Mouse (Mus musculus): ENCODE data around the gene Zic5. TPM values are rescaled to one million over a fixed set of nuclear protein-coding genes. Genes with fewer than 3 reads are reported as not detected.

Gene Zic5
- polyA plus RNA-seq (2015; fragmentation: Nextera tagmentation; extraction: Ambion mirVana): 0.46 and 0.52 TPM in 2 replicates

DNA sequence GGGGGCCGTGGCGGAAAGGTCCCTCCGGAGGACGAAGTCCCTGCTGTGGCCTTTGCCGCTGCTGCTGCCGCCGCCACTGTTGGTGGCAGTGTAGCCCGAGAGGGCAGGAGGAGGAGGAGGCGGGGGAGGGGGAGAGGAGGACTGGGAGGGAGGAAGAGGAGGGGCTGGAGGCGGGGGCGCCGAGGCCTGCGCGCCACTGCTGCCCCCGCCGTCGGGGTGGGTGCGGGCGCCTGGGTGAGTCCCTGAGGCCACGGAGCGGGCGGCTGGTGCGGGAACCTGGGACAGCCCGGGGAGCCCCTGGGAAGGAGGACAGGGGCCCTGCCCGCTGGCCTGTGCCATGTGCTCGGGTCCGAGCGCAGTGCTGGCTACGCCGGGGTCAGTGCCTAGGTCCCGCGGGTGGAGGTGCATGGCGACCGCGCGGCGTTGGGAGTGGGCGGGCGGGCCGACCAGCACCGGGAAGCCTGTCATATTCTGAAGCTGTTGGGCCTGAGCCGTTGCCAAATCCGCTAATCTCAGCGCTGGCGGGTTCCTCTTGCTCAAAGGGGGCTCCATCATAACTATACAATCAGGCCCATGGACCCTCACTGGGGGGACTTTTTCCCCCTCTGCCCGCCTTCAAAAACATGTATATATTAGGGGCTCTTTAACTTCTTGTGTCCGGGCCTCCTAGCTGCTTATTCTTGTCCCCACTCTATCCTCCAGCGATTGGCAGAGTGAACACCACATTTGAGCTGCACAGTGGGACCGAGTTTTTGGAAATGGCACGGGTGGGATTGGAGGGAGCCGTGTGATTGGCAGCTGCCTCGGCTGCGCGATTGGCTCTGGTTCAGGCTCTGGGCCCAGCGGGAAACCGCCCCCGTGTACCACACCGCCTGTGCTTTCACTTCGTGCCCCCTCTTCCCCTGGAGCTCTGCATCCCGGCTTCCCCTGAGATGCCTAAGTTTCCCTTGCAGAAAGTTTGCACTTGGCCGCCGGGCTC is at the start of gene Zic5:
TSS of gene Zic5 (minus strand) at position 915 of the 979 bp plus-strand sequence.
- WGBS: under 1% methylated on average over 43 of the region's 62 CpGs
- peak within 1 kb of the TSS; percentile 33 for H3K9ac ChIP-seq
- H3K4me2 ChIP-seq: peak within 1 kb of the TSS; percentile 96
- H3K4me1 ChIP-seq: peaks cover 36% of the 10 kb centered on the region
- 0 out of 2 replicates have a peak within 1 kb of the TSS, but pooled peaks have one; percentile 33 for H3K27ac ChIP-seq
- H3K27me3 ChIP-seq: peaks cover 89% of the 10 kb centered on the region
- H3K9me3 ChIP-seq: no peaks in the 10 kb centered on the region
- H3K36me3 ChIP-seq: no peaks in the 10 kb centered on the region
- H3K4me3 ChIP-seq: peak within 1 kb of the TSS; percentile 53
- ATAC-seq (ENCODE audit: insufficient number of reproducible peaks, low FRiP score, low TSS enrichment, low read depth): peak; percentile 53; the same call in 1 of the 2 replicates

DNA sequence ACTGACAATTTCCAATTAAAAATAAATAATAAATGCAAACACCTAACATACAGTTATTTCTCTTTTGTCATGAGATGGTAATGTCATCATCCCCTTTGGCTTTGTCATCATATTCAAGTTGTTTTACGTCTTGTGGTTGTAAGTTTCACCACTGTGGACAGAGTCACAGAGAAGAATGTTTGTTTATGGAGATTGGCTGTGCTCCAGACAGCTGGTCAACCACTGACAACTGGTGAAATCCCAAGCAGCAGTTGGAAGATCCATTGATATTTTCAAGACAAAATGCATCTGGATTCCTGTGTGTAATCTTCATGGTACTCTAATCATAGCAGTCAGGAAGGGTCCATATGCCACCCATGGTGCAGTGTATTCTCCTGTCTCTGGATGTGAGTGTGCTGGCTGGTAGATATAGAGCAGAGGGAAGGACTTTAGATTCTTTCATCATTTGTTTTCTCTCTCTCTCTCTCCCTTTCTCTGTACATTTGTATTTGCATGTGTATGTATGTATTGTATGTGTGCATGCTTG is 48.1 kb upstream of the Zic5 start:
- Histone ChIP-seq H3K27ac (no peak overlapping the region), H3K9me3 (no peaks in the 10 kb centered on the region), H3K9ac (no peak overlapping the region), H3K36me3 (no peaks in the 10 kb centered on the region), H3K27me3 (0 out of 2 replicates have a peak, but pooled peaks cover 7% of the 10 kb centered on the region), H3K4me3 (no peak overlapping the region), H3K4me2 (no peak overlapping the region), H3K4me1 (no peaks in the 10 kb centered on the region)
- WGBS: 45% methylated on average over 1 of the region's 1 CpGs
- ATAC-seq (ENCODE audit: insufficient number of reproducible peaks, low FRiP score, low TSS enrichment, low read depth): no peak

DNA sequence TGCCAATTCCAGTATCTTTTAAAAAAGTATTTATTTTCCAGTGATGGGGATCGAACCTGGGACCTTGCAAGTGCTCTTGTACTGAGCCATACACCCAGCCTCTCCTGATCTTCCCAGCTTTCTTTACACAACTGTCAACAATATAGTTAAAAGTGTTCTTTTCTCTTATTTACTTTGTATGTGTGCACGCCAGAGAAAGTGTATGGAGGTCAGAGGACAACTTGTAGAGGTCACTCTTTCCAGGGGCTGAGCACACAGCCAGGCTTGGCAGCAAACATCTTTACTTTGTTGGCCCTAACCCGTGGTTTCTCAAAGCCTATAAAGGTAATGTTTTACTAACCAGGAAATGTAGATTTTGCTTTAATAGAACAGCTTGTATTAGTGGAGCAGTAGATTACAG is 46.0 kb upstream of the Zic5 start:
- Histone ChIP-seq H3K4me3 (no peak overlapping the region), H3K4me2 (no peak overlapping the region), H3K9ac (no peak overlapping the region), H3K4me1 (no peaks in the 10 kb centered on the region), H3K27me3 (0 out of 2 replicates have a peak, but pooled peaks cover 7% of the 10 kb centered on the region), H3K27ac (no peak overlapping the region), H3K36me3 (no peaks in the 10 kb centered on the region), H3K9me3 (no peaks in the 10 kb centered on the region)
- no peak for ATAC-seq (ENCODE audit: insufficient number of reproducible peaks, low FRiP score, low TSS enrichment, low read depth)
- 65% methylated on average over 3 of the region's 3 CpGs for WGBS

DNA sequence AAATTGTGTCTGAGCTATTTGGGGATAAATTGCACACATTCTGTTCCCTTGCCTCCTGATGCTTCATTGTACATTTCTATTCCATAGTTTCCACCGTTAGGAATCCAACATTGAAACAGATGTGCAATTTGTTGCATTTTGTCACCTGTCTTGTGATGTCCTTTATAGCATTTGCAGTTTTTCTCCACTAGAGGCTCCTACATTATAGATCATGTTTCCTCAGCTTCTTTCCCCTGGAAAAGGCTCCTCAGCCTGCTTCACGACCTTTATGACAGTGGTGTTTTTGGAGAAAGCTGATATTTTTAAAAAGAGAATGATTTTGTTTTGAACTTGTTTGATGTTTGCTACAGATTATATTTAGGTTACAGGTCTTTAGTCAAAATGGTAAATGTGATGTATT is 43.6 kb upstream of the Zic5 start:
- Histone ChIP-seq H3K27ac (no peak overlapping the region), H3K4me2 (no peak overlapping the region), H3K4me3 (no peak overlapping the region), H3K36me3 (no peaks in the 10 kb centered on the region), H3K4me1 (no peaks in the 10 kb centered on the region), H3K27me3 (0 out of 2 replicates have a peak, but pooled peaks cover 7% of the 10 kb centered on the region), H3K9me3 (no peaks in the 10 kb centered on the region), H3K9ac (no peak overlapping the region)
- 9% methylated on average over 2 of the region's 2 CpGs for WGBS
- ATAC-seq (ENCODE audit: insufficient number of reproducible peaks, low FRiP score, low TSS enrichment, low read depth): no peak

DNA sequence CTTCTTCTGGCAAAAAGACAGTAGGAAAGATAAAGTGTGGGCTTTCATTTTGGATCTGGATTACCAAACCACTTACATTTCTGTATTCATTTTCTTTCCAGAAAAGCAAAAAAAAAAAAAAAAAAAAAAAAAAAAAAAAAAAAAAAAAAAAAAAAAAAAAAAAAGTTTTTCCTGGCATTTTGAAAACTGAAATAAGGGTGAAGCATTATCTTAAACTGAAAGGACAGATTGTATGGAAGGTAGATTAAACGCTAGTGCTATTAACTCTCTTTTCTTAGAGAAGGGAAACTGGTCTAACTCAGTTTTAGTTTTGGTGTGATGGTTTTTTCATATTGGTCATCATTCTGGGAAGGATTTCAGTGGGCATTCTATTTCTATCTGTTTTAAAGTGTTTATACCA is 26.5 kb upstream of the Zic5 start:
- Histone ChIP-seq H3K27me3 (peaks cover 44% of the 10 kb centered on the region), H3K4me2 (no peak overlapping the region), H3K9me3 (no peaks in the 10 kb centered on the region), H3K4me3 (no peak overlapping the region), H3K9ac (no peak overlapping the region), H3K27ac (no peak overlapping the region), H3K36me3 (no peaks in the 10 kb centered on the region), H3K4me1 (peaks cover 6% of the 10 kb centered on the region)
- ATAC-seq (ENCODE audit: insufficient number of reproducible peaks, low FRiP score, low TSS enrichment, low read depth): no peak
- 64% methylated on average over 1 of the region's 1 CpGs for WGBS

DNA sequence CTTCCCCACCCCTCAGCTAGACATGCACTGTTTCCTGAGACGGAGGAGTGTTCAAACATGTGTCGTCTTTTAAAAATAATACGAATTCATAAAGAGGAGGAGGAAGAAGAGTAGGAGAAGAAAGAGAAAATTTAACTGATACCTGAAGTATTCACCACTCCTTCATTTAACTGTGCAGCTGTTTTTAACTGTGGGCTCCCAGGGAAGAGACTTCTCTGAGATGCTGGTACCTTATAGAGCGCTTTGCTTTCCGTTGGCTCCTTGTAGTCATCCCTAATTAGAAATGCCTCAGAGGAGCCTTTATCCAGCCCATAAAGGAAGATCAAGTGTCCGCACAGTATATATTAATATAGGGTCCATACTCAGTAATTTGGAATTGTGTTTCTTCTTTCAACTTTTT is 26.0 kb upstream of the Zic5 start:
- H3K4me3 ChIP-seq: no peak overlapping the region
- H3K4me2 ChIP-seq: no peak overlapping the region
- no peaks in the 10 kb centered on the region for H3K36me3 ChIP-seq
- H3K9me3 ChIP-seq: no peaks in the 10 kb centered on the region
- H3K27ac ChIP-seq: no peak overlapping the region
- no peak overlapping the region for H3K9ac ChIP-seq
- no peak for ATAC-seq (ENCODE audit: insufficient number of reproducible peaks, low FRiP score, low TSS enrichment, low read depth)
- peaks cover 47% of the 10 kb centered on the region for H3K27me3 ChIP-seq
- peaks cover 6% of the 10 kb centered on the region for H3K4me1 ChIP-seq
- WGBS: 62% methylated on average over 6 of the region's 6 CpGs

DNA sequence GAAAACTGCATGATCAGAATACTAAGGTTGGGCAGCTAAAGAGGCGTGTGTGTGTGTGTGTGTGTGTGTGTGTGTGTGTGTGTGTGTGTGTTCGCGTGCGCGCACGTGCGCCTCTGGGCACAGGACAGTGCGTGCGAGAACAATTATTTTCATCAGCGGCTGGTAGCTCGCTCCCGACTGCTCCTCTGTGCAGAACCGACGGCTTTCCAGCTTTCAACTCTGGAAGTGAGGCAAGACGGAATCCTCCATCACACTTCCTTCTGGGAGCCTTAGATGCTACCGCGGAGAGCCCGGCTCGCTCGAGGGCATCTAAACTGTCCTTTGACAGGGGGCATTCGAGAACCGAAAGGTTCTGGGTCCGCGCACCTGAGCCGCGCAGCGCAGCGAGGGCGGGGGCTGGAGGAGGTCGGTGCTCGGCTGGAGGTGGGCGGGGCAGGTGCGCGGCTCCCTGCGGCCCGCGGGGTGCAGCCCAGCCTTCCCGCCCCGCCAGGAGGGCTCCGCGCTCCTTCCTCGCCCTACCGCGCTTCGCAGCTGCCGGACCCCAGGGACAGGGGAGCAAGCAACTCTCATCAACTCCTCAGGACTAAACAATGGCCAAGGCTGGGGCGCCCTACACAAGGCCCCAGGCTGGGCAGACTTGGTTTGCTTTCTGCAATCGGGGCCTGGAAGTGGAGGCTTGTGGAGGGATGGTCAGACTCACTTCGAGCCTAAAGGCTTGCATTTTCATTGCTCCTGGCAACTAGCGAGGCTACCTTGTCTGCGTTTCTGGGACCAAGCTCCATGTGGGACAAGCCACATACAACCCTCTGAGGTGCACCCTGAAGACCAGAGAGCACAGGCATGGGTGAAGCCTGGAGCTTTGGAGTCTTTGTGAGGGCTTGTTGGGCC is 25.2 kb upstream of the Zic5 start, which contains the start of gene Gm10837:
TSS of gene Gm10837 (plus strand) at position 146 of the 888 bp plus-strand sequence.
- Histone ChIP-seq H3K9me3 (no peaks in the 10 kb centered on the region), H3K27me3 (peaks cover 55% of the 10 kb centered on the region), H3K4me3 (peak within 1 kb of the TSS; percentile 34), H3K4me2 (peak within 1 kb of the TSS; percentile 52), H3K27ac (no peak within 1 kb of the TSS), H3K36me3 (no peaks in the 10 kb centered on the region), H3K9ac (no peak within 1 kb of the TSS), H3K4me1 (peaks cover 6% of the 10 kb centered on the region)
- no peak for ATAC-seq (ENCODE audit: insufficient number of reproducible peaks, low FRiP score, low TSS enrichment, low read depth)
- WGBS: 3% methylated on average over 51 of the region's 51 CpGs

DNA sequence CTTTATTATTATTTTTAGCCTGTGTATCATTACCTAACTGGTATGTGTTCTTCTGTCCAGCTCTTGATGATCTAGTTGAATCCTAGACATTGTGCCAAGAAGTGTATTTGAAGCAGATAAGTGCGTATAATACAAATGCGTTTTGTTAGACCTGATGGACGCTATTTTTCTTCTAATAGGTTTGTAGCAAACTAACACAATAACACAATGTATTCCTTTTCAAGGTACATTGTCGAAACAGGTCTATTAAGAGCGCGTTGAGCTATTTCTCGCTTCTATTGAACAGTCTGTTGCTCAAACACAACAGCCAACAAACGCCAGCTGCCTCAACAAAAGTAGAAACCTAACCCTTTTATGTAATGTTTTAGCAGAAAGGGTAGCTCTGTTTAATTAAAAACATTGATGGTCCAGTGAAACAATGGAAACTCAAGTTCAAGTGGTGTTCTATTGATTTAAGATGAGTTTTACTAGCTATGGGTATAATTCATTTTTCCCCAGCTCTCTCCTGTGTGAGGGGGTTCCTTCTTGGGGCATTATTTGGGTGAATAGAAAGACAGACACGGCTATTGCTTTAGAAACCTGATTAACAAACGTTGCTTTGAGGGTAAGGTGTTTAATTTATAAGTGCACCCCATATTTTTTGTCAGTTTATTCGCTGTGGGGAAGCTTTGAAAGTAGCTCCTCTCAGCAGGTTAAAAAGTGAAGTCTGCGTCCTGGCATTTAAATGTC is 24.4 kb upstream of the Zic5 start:
- 7% methylated on average over 12 of the region's 12 CpGs for WGBS
- no peak for ATAC-seq (ENCODE audit: insufficient number of reproducible peaks, low FRiP score, low TSS enrichment, low read depth)
- Histone ChIP-seq H3K36me3 (no peaks in the 10 kb centered on the region), H3K4me3 (peak overlapping the region; percentile 34; the same call in 1 of the 2 replicates), H3K9me3 (no peaks in the 10 kb centered on the region), H3K9ac (no peak overlapping the region), H3K4me1 (peaks cover 13% of the 10 kb centered on the region), H3K27me3 (peaks cover 63% of the 10 kb centered on the region), H3K27ac (no peak overlapping the region), H3K4me2 (no peak overlapping the region)

DNA sequence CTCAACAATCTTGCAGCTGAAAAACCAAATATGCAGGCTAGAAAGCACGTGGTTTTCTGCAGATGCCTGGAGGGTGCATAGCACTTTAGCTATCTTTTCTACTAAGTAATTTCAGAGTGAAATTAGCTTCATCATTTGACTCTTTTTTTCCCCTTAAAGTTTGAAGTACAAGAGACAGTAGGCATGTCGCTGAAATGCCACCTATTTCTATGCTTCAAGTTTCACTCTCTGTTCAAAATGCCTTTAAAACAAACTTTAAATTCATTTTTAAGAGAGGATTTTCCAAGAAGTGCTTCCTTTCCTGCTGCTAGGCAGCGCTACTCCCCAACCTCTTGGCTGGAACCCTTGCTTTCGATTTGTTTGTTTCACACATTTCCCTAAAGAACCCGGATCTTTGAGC is 23.6 kb upstream of the Zic5 start:
- no peaks in the 10 kb centered on the region for H3K9me3 ChIP-seq
- H3K27me3 ChIP-seq: peaks cover 68% of the 10 kb centered on the region
- peaks cover 13% of the 10 kb centered on the region for H3K4me1 ChIP-seq
- H3K4me3 ChIP-seq: no peak overlapping the region
- H3K27ac ChIP-seq: no peak overlapping the region
- H3K4me2 ChIP-seq: no peak overlapping the region
- ATAC-seq (ENCODE audit: insufficient number of reproducible peaks, low FRiP score, low TSS enrichment, low read depth): no peak
- H3K9ac ChIP-seq: no peak overlapping the region
- no peaks in the 10 kb centered on the region for H3K36me3 ChIP-seq
- WGBS: 6% methylated on average over 5 of the region's 5 CpGs

DNA sequence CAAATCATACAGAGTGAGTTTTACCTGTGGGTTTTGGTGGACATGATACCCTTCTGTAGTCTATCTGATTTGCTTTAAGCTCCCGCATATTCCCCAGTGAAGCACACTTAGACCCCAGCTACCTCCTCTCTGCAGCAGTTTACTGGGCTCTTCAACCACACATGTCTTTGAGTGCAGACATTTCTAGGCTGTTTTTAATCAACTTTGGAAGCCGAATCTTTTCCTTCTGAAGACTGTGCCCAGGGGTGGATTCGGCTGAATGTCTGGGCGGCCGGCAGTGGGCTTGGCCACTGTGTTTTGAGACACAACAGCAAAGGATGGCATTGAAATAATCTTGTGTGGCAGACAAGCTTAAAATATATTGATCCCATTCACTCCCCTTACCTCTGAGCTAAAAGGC is 21.9 kb upstream of the Zic5 start:
- ATAC-seq (ENCODE audit: insufficient number of reproducible peaks, low FRiP score, low TSS enrichment, low read depth): no peak
- Histone ChIP-seq H3K9ac (no peak overlapping the region), H3K4me2 (no peak overlapping the region), H3K9me3 (no peaks in the 10 kb centered on the region), H3K4me1 (peaks cover 13% of the 10 kb centered on the region), H3K27me3 (peaks cover 75% of the 10 kb centered on the region), H3K36me3 (no peaks in the 10 kb centered on the region), H3K27ac (no peak overlapping the region), H3K4me3 (no peak overlapping the region)
- WGBS: 13% methylated on average over 5 of the region's 5 CpGs

DNA sequence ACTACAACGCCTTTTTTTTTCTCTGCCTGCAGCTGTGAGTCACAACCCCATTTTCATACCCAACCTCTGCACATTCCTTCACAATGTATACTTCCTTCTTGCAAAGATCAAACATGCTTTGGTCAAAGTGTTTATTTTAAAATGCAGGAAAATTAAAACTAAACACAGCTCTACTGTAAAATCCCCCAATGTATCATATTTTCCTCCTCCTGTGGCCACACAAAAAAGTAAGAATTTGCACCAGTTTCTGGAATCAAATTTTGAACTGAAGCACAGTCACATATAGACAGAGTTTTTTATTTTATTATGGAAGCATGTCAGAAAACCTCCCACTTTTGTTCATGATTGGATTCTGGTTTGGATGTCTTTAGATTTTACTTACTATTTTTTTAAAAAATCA is 21.1 kb upstream of the Zic5 start:
- H3K4me2 ChIP-seq: no peak overlapping the region
- H3K9me3 ChIP-seq: no peaks in the 10 kb centered on the region
- no peak overlapping the region for H3K4me3 ChIP-seq
- WGBS: 15% methylated on average over 1 of the region's 1 CpGs
- ATAC-seq (ENCODE audit: insufficient number of reproducible peaks, low FRiP score, low TSS enrichment, low read depth): no peak
- H3K36me3 ChIP-seq: no peaks in the 10 kb centered on the region
- no peak overlapping the region for H3K27ac ChIP-seq
- H3K9ac ChIP-seq: no peak overlapping the region
- peaks cover 13% of the 10 kb centered on the region for H3K4me1 ChIP-seq
- H3K27me3 ChIP-seq: peaks cover 80% of the 10 kb centered on the region
